Mouse (Mus musculus): Measurements from ENCODE around the gene Tas2r118. TPM values are rescaled to one million over a fixed set of nuclear protein-coding genes. Genes with fewer than 3 reads are reported as not detected.

Tas2r118 gene
- polyA plus RNA-seq (2012; fragmentation: generic; extraction: Trizol) = not detected

GRCm38 (mm10) chr6:23969960-23970359 is at the start of gene Tas2r118:
Gene Tas2r118, minus strand, starts transcription at chr6:23970060.
- no peak for TF ChIP-seq USF1 (IDR thresholded peaks at IDR 0.05; ENCODE audit: low read depth)
- TF ChIP-seq TCF3 (IDR thresholded peaks at IDR 0.05; ENCODE audit: insufficient read length, low read depth) = no peak
- TF ChIP-seq CEBPB (IDR thresholded peaks at IDR 0.05; ENCODE audit: insufficient read depth, poor library complexity, severe bottlenecking) = no peak
- no peak for TF ChIP-seq POLR2AphosphoS2 (IDR thresholded peaks at IDR 0.05; ENCODE audit: insufficient read length, low read depth)
- TF ChIP-seq REST (IDR thresholded peaks at IDR 0.05; ENCODE audit: insufficient read depth, insufficient read length) = no peak
- TF ChIP-seq SRF (IDR thresholded peaks at IDR 0.05; ENCODE audit: control insufficient read depth, insufficient read length, low read depth) = no peak
- no peak for TF ChIP-seq E2F4 (IDR thresholded peaks at IDR 0.05; ENCODE audit: insufficient read depth)
- no peak for TF ChIP-seq MYOG (IDR thresholded peaks at IDR 0.05; ENCODE audit: control insufficient read depth in 1 of 3, insufficient read depth in 1 of 3, insufficient read length in 2 of 3, low read depth in 2 of 3)
- TF ChIP-seq MYOD1 (IDR thresholded peaks at IDR 0.05; ENCODE audit: control insufficient read depth in 1 of 3, insufficient read length in 2 of 3, low read depth in 2 of 3) = no peak
- no peak for TF ChIP-seq TCF12 (IDR thresholded peaks at IDR 0.05; ENCODE audit: insufficient read depth, poor library complexity, severe bottlenecking)
- no peak for TF ChIP-seq MAX (IDR thresholded peaks at IDR 0.05; ENCODE audit: low read depth)
- TF ChIP-seq POLR2A (IDR thresholded peaks at IDR 0.05; ENCODE audit: insufficient read length, low read depth) = no peak
- H3K4me3 ChIP-seq = no peak within 1 kb of the TSS
- H3K27me3 ChIP-seq (ENCODE audit: control insufficient read depth, insufficient read depth, insufficient read length) = no peaks in the 10 kb centered on the region
- H3ac ChIP-seq (ENCODE audit: control insufficient read depth, insufficient read length) = no peak within 1 kb of the TSS
- H3K4me2 ChIP-seq (ENCODE audit: low read depth) = no peak within 1 kb of the TSS
- no peaks in the 10 kb centered on the region for H3K36me3 ChIP-seq (ENCODE audit: control insufficient read depth, insufficient read depth)
- H3K79me2 ChIP-seq (ENCODE audit: control insufficient read depth, insufficient read depth) = no peaks in the 10 kb centered on the region

GRCm38 (mm10) chr6:24018320-24018719 is 48.5 kb upstream of the Tas2r118 start:
- Histone ChIP-seq H3ac (ENCODE audit: control insufficient read depth, insufficient read length) (no peak overlapping the region), H3K36me3 (ENCODE audit: control insufficient read depth, insufficient read depth) (no peaks in the 10 kb centered on the region), H3K79me2 (ENCODE audit: control insufficient read depth, insufficient read depth) (no peaks in the 10 kb centered on the region), H3K4me3 (no peak overlapping the region), H3K4me2 (ENCODE audit: low read depth) (no peak overlapping the region), H3K27me3 (ENCODE audit: control insufficient read depth, insufficient read depth, insufficient read length) (no peaks in the 10 kb centered on the region)
- TF ChIP-seq MAX (IDR thresholded peaks at IDR 0.05; ENCODE audit: low read depth) (no peak), POLR2A (IDR thresholded peaks at IDR 0.05; ENCODE audit: insufficient read length, low read depth) (no peak), USF1 (IDR thresholded peaks at IDR 0.05; ENCODE audit: low read depth) (no peak), MYOG (IDR thresholded peaks at IDR 0.05; ENCODE audit: control insufficient read depth in 1 of 3, insufficient read depth in 1 of 3, insufficient read length in 2 of 3, low read depth in 2 of 3) (no peak), E2F4 (IDR thresholded peaks at IDR 0.05; ENCODE audit: insufficient read depth) (no peak), CEBPB (IDR thresholded peaks at IDR 0.05; ENCODE audit: insufficient read depth, poor library complexity, severe bottlenecking) (no peak), TCF12 (IDR thresholded peaks at IDR 0.05; ENCODE audit: insufficient read depth, poor library complexity, severe bottlenecking) (no peak), REST (IDR thresholded peaks at IDR 0.05; ENCODE audit: insufficient read depth, insufficient read length) (no peak), MYOD1 (IDR thresholded peaks at IDR 0.05; ENCODE audit: control insufficient read depth in 1 of 3, insufficient read length in 2 of 3, low read depth in 2 of 3) (no peak), SRF (IDR thresholded peaks at IDR 0.05; ENCODE audit: control insufficient read depth, insufficient read length, low read depth) (no peak), POLR2AphosphoS2 (IDR thresholded peaks at IDR 0.05; ENCODE audit: insufficient read length, low read depth) (no peak), TCF3 (IDR thresholded peaks at IDR 0.05; ENCODE audit: insufficient read length, low read depth) (no peak)

- H3K4me2 ChIP-seq (ENCODE audit: low read depth) = no peak overlapping the region
- H3ac ChIP-seq (ENCODE audit: control insufficient read depth, insufficient read length) = no peak overlapping the region
- no peak for TF ChIP-seq MYOG (IDR thresholded peaks at IDR 0.05; ENCODE audit: control insufficient read depth in 1 of 3, insufficient read depth in 1 of 3, insufficient read length in 2 of 3, low read depth in 2 of 3)
- TF ChIP-seq USF1 (IDR thresholded peaks at IDR 0.05; ENCODE audit: low read depth) = no peak
- no peaks in the 10 kb centered on the region for H3K27me3 ChIP-seq (ENCODE audit: control insufficient read depth, insufficient read depth, insufficient read length)
- H3K79me2 ChIP-seq (ENCODE audit: control insufficient read depth, insufficient read depth) = no peaks in the 10 kb centered on the region
- H3K4me3 ChIP-seq = no peak overlapping the region
- no peaks in the 10 kb centered on the region for H3K36me3 ChIP-seq (ENCODE audit: control insufficient read depth, insufficient read depth)
These were observed 23.4 kb upstream of the Tas2r118 start for GRCm38 (mm10) chr6:23993276-23993675.

GRCm38 (mm10) chr6:23990687-23991387 is 21.0 kb upstream of the Tas2r118 start:
- TF ChIP-seq SRF (IDR thresholded peaks at IDR 0.05; ENCODE audit: control insufficient read depth, insufficient read length, low read depth) = no peak
- TF ChIP-seq MAX (IDR thresholded peaks at IDR 0.05; ENCODE audit: low read depth) = no peak

DNA sequence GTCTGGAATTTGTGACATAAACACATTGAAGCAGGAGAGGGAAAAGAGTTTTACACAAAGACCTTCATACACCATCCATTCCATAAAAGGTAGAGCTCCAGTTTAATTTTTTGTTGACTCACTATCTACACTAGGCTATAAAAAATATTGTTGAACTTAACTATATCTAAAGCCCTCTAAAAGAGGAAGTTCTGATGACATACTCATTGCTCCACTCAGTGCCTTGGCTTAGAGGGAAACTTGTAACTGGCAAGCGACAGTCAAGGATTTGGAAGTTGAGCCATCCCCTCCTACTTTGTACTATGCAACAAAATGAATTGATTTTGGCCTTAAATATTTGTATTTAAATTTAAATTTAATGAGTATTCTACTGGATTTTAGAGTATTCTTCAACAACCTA is 16.4 kb upstream of the Tas2r118 start:
- Histone ChIP-seq H3K4me3 (no peak overlapping the region), H3ac (ENCODE audit: control insufficient read depth, insufficient read length) (no peak overlapping the region), H3K27me3 (ENCODE audit: control insufficient read depth, insufficient read depth, insufficient read length) (no peaks in the 10 kb centered on the region), H3K79me2 (ENCODE audit: control insufficient read depth, insufficient read depth) (no peaks in the 10 kb centered on the region), H3K36me3 (ENCODE audit: control insufficient read depth, insufficient read depth) (no peaks in the 10 kb centered on the region), H3K4me2 (ENCODE audit: low read depth) (no peak overlapping the region)
- TF ChIP-seq REST (IDR thresholded peaks at IDR 0.05; ENCODE audit: insufficient read depth, insufficient read length) = no peak
- no peak for TF ChIP-seq USF1 (IDR thresholded peaks at IDR 0.05; ENCODE audit: low read depth)
- no peak for TF ChIP-seq POLR2AphosphoS2 (IDR thresholded peaks at IDR 0.05; ENCODE audit: insufficient read length, low read depth)
- no peak for TF ChIP-seq SRF (IDR thresholded peaks at IDR 0.05; ENCODE audit: control insufficient read depth, insufficient read length, low read depth)

More at GRCm38 (mm10) chr6:23990687-23991387, 21.0 kb upstream of the Tas2r118 start:
- no peak overlapping the region for H3ac ChIP-seq (ENCODE audit: control insufficient read depth, insufficient read length)
- no peak overlapping the region for H3K4me2 ChIP-seq (ENCODE audit: low read depth)
- no peak overlapping the region for H3K4me3 ChIP-seq
- no peaks in the 10 kb centered on the region for H3K27me3 ChIP-seq (ENCODE audit: control insufficient read depth, insufficient read depth, insufficient read length)
- no peaks in the 10 kb centered on the region for H3K79me2 ChIP-seq (ENCODE audit: control insufficient read depth, insufficient read depth)
- H3K36me3 ChIP-seq (ENCODE audit: control insufficient read depth, insufficient read depth) = no peaks in the 10 kb centered on the region

Data from myocyte (in vitro differentiated cells).